Mouse (Mus musculus): ENCODE data around the gene Pacs2. TPM values are rescaled to one million over a fixed set of nuclear protein-coding genes. Genes with fewer than 3 reads are reported as not detected.

Pacs2 gene
- total and polyA plus RNA-seq, 3 experiments: 34.8 to 37.5 (median 34.9) TPM

DNA sequence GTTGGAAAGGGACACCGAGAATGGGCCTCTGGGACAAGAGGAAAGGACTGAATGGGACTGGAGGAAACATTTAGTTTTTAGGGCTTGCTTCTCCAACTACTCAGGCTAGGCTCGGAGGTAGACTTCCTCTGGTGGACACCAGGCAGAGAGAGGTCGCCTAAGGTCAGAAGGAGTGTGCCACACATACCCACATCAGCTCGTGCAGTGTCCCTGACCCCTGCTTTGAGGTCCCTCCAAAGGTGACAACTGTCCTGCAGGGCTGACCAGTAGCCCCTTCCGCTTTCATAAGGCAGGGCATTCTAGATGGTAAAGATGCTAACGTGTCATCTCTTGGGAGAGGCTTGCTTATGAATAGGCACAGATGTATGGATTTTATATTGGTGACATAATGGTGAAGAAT is 61.2 kb downstream of the Pacs2 start:
- TF ChIP-seq EP300 (IDR thresholded peaks at IDR 0.05; ENCODE audit: insufficient read depth, low read depth, low read length): no peak
- H3K79me2 ChIP-seq (replicated peaks; ENCODE audit: control insufficient read depth, insufficient read depth, low read length): no peaks in the 10 kb centered on the region
- WGBS: 54% methylated on average over 6 of the region's 6 CpGs
- no peak overlapping the region for H3K4me3 ChIP-seq
- no peaks in the 10 kb centered on the region for H3K4me1 ChIP-seq (ENCODE audit: control insufficient read depth, insufficient read depth, low read length)
- intact Hi-C loops (cut with DNase I): loop anchor here (1.0 to 10.0 kb wide), 4 partner anchors 22 to 201 kb away; no protein-coding TSS in a partner anchor
- no peaks in the 10 kb centered on the region for H3K27me3 ChIP-seq (ENCODE audit: control insufficient read depth, insufficient read depth, low read length)
- no peak overlapping the region for H3K9ac ChIP-seq (ENCODE audit: low read depth, low read length)
- H3K36me3 ChIP-seq (ENCODE audit: control insufficient read depth, insufficient read depth, low read length): no peaks in the 10 kb centered on the region
- peak overlapping the region; percentile 83 for H3K27ac ChIP-seq
- no peak for DNase-seq

DNA sequence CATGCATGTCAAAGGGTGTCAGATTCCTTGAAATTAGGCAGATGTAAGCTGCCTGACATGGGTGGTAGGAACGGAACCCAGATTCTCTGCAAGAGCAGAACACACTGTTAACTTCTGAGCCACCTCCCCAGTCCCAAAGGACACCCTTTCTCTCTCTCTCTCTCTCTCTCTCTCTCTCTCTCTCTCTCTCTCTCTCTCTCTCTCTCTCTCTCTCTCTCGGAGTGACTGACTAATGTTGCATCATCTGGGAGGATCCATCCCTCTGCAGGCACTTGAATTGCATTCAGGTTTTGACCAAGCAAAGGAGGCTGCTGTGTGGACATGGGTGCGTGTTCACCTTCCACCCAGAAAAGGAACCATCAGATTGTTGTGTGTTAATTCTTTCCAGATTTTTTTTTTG is 73.0 kb downstream of the Pacs2 start:
- Histone ChIP-seq H3K36me3 (ENCODE audit: control insufficient read depth, insufficient read depth, low read length) (no peaks in the 10 kb centered on the region), H3K27me3 (ENCODE audit: control insufficient read depth, insufficient read depth, low read length) (no peaks in the 10 kb centered on the region), H3K27ac (no peak overlapping the region), H3K4me3 (no peak overlapping the region), H3K9ac (ENCODE audit: low read depth, low read length) (no peak overlapping the region), H3K4me1 (ENCODE audit: control insufficient read depth, insufficient read depth, low read length) (no peaks in the 10 kb centered on the region), H3K79me2 (replicated peaks; ENCODE audit: control insufficient read depth, insufficient read depth, low read length) (no peaks in the 10 kb centered on the region)
- intact Hi-C loops (cut with DNase I): no loop called here
- 68% methylated on average over 3 of the region's 3 CpGs for WGBS
- TF ChIP-seq POLR2A (IDR thresholded peaks at IDR 0.05; ENCODE audit: insufficient read depth, low read depth, low read length) (no peak), EP300 (IDR thresholded peaks at IDR 0.05; ENCODE audit: insufficient read depth, low read depth, low read length) (no peak), CTCF (IDR thresholded peaks at IDR 0.05) (no peak)
- DNase-seq: no peak

DNA sequence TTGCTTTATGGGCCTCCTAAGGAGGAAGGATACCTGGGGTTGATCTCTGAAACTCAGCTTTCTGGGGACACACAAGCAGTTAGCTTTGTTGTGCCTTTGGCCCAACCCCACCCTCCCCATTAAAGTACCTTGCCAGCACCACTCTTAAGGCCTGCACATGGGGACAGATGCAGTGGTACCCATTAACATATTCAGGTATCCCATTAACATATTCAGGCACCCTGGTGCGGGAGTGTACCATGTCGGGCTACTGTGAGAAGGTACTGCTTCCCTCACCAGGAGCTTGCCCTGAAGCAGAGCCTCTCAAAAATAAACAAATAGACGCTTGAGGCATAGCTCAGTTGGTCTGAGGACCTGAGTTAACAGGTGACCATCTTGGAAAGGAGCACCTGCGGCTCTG is 73.7 kb downstream of the Pacs2 start:
- no peak overlapping the region for H3K9ac ChIP-seq (ENCODE audit: low read depth, low read length)
- H3K4me3 ChIP-seq: no peak overlapping the region
- WGBS: 72% methylated on average over 4 of the region's 4 CpGs
- H3K36me3 ChIP-seq (ENCODE audit: control insufficient read depth, insufficient read depth, low read length): no peaks in the 10 kb centered on the region
- H3K79me2 ChIP-seq (replicated peaks; ENCODE audit: control insufficient read depth, insufficient read depth, low read length): no peaks in the 10 kb centered on the region
- H3K27ac ChIP-seq: no peak overlapping the region
- no peaks in the 10 kb centered on the region for H3K4me1 ChIP-seq (ENCODE audit: control insufficient read depth, insufficient read depth, low read length)
- no peak for TF ChIP-seq CTCF (IDR thresholded peaks at IDR 0.05)
- TF ChIP-seq EP300 (IDR thresholded peaks at IDR 0.05; ENCODE audit: insufficient read depth, low read depth, low read length): no peak
- no peak for TF ChIP-seq POLR2A (IDR thresholded peaks at IDR 0.05; ENCODE audit: insufficient read depth, low read depth, low read length)
- intact Hi-C loops (cut with DNase I): no loop called here
- DNase-seq: no peak
- no peaks in the 10 kb centered on the region for H3K27me3 ChIP-seq (ENCODE audit: control insufficient read depth, insufficient read depth, low read length)

DNA sequence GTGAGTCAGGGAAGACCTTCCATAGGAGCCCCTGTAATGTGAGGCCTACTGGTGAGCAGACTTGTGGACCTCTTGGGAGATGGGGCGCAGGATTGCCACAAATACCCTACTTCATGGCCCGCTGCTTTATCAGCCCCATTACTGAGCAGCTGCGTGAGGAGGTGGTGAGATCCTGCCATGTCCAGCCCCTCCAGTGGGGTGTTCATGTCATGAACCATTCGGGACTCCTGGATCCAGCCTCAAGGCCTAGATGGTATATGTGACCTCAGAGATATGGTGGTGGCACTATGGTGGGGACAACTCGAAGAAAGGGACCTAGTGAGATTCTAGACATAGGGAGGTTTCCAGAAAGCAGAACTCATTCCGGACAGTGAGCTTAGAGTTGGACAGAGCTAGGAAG is 74.8 kb downstream of the Pacs2 start:
- TF ChIP-seq POLR2A (IDR thresholded peaks at IDR 0.05; ENCODE audit: insufficient read depth, low read depth, low read length) (no peak), CTCF (IDR thresholded peaks at IDR 0.05) (no peak), EP300 (IDR thresholded peaks at IDR 0.05; ENCODE audit: insufficient read depth, low read depth, low read length) (no peak)
- 86% methylated on average over 6 of the region's 6 CpGs for WGBS
- intact Hi-C loops (cut with DNase I): no loop called here

DNA sequence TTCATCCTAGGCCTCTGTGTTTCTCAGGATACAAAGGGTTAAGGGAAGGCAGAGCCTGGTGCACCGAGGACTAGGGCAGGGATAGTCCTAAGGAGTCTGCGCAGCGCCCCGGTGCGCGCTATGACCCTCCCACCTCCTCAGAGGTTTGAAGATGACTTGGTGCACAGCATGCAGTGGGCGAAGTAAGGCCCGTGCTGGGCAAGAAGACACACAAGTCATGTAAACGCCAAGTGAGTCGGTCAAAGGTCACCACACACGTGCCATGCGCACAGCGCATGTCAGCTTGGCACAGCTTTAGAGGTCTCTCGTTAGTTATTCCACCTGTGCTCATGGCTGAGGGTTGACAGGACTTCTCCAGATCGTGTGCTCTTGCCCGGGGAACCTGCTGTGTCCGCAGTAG is 75.7 kb downstream of the Pacs2 start:
- H3K27ac ChIP-seq: no peak overlapping the region
- DNase-seq: no peak
- WGBS: 88% methylated on average over 17 of the region's 17 CpGs
- H3K4me1 ChIP-seq (ENCODE audit: control insufficient read depth, insufficient read depth, low read length): no peaks in the 10 kb centered on the region
- H3K9ac ChIP-seq (ENCODE audit: low read depth, low read length): no peak overlapping the region
- no peaks in the 10 kb centered on the region for H3K79me2 ChIP-seq (replicated peaks; ENCODE audit: control insufficient read depth, insufficient read depth, low read length)
- no peak overlapping the region for H3K4me3 ChIP-seq
- TF ChIP-seq CTCF (IDR thresholded peaks at IDR 0.05) (no peak), EP300 (IDR thresholded peaks at IDR 0.05; ENCODE audit: insufficient read depth, low read depth, low read length) (no peak), POLR2A (IDR thresholded peaks at IDR 0.05; ENCODE audit: insufficient read depth, low read depth, low read length) (no peak)
- intact Hi-C loops (cut with DNase I): no loop called here
- H3K36me3 ChIP-seq (ENCODE audit: control insufficient read depth, insufficient read depth, low read length): no peaks in the 10 kb centered on the region
- H3K27me3 ChIP-seq (ENCODE audit: control insufficient read depth, insufficient read depth, low read length): no peaks in the 10 kb centered on the region

More for the DNA sequence above, 74.8 kb downstream of the Pacs2 start:
- Histone ChIP-seq H3K9ac (ENCODE audit: low read depth, low read length) (no peak overlapping the region), H3K79me2 (replicated peaks; ENCODE audit: control insufficient read depth, insufficient read depth, low read length) (no peaks in the 10 kb centered on the region), H3K27me3 (ENCODE audit: control insufficient read depth, insufficient read depth, low read length) (no peaks in the 10 kb centered on the region), H3K4me3 (no peak overlapping the region), H3K36me3 (ENCODE audit: control insufficient read depth, insufficient read depth, low read length) (no peaks in the 10 kb centered on the region), H3K4me1 (ENCODE audit: control insufficient read depth, insufficient read depth, low read length) (no peaks in the 10 kb centered on the region), H3K27ac (no peak overlapping the region)
- no peak for DNase-seq

DNA sequence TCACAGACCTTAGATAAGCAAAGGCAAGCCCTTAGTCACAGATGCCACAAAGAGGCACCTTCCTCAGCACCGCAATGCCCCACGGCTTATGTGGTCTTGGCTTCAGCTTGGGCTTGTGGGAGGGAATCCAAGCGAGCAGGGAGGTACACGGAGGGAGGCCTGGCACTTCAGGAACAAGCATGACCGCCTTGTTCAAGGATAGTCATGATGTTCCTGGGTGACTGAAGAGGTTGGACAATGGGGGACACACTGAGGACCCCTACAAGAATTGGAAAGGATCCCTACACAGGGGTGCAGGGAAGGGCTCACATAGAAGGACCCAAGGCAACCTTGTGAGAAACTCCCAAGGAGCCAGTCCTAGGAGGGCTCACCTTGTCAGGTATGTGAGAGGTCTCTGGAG is 82.7 kb downstream of the Pacs2 start:
- Histone ChIP-seq H3K27me3 (ENCODE audit: control insufficient read depth, insufficient read depth, low read length) (no peaks in the 10 kb centered on the region), H3K4me3 (no peak overlapping the region), H3K36me3 (ENCODE audit: control insufficient read depth, insufficient read depth, low read length) (no peaks in the 10 kb centered on the region), H3K27ac (no peak overlapping the region), H3K79me2 (replicated peaks; ENCODE audit: control insufficient read depth, insufficient read depth, low read length) (peaks cover 3% of the 10 kb centered on the region; the same call in 1 of the 2 replicates), H3K9ac (ENCODE audit: low read depth, low read length) (no peak overlapping the region), H3K4me1 (ENCODE audit: control insufficient read depth, insufficient read depth, low read length) (peaks cover 9% of the 10 kb centered on the region)
- DNase-seq: no peak
- intact Hi-C loops (cut with DNase I): loop anchor here (1.0 kb wide), 1 partner anchor 22 kb away; no protein-coding TSS in a partner anchor
- 72% methylated on average over 5 of the region's 5 CpGs for WGBS
- no peak for TF ChIP-seq EP300 (IDR thresholded peaks at IDR 0.05; ENCODE audit: insufficient read depth, low read depth, low read length)
- TF ChIP-seq POLR2A (IDR thresholded peaks at IDR 0.05; ENCODE audit: insufficient read depth, low read depth, low read length): no peak
- TF ChIP-seq CTCF (IDR thresholded peaks at IDR 0.05): no peak
